Mouse (Mus musculus) forebrain, postnatal 0 days (tissue): ENCODE measurements around the gene Slc35e4. TPM values are rescaled to one million over a fixed set of nuclear protein-coding genes. Genes with fewer than 3 reads are reported as not detected.

Source experiments
- ATAC-seq: fragments of 200-750 bp; cut with Nextera tagmentation; 2 replicates; pipeline ENCODE4 v1.8.0; 2017; ENCODE audit warnings: mild to moderate bottlenecking, moderate library complexity
- DNase-seq: peaks from one replicate; pipeline ENCODE4 v3.0.0-alpha.2; 2015
- H3K27ac ChIP-seq: fragments of 300-500 bp; sonication (generic); 2 replicates; pipeline ENCODE4 v1.5.1; 2014; ENCODE audit warnings: low read depth, mild to moderate bottlenecking, antibody characterized with exemption, low read length, moderate library complexity, mixed read lengths
- H3K27me3 ChIP-seq: fragments of 300-500 bp; sonication (generic); 2 replicates; pipeline ENCODE4 v1.6.1; 2014; ENCODE audit warnings: mild to moderate bottlenecking, low read length, mixed read lengths; ENCODE audit not compliant: insufficient read depth
- H3K36me3 ChIP-seq: fragments of 300-500 bp; sonication (generic); 2 replicates; pipeline ENCODE4 v1.6.1; 2014; ENCODE audit warnings: mild to moderate bottlenecking, moderate library complexity; ENCODE audit not compliant: insufficient read depth
- H3K4me1 ChIP-seq: fragments of 300-500 bp; sonication (generic); 2 replicates; pipeline ENCODE4 v1.6.1; 2014; ENCODE audit warnings: antibody characterized with exemption; ENCODE audit not compliant: insufficient read depth
- H3K4me2 ChIP-seq: fragments of 300-500 bp; sonication (generic); 2 replicates; pipeline ENCODE4 v1.6.1; 2014; ENCODE audit warnings: low read depth, mild to moderate bottlenecking, moderate library complexity
- H3K4me3 ChIP-seq: fragments of 300-500 bp; sonication (generic); 2 replicates; pipeline ENCODE4 v1.5.1; 2014; ENCODE audit warnings: low read depth, low read length, mixed read lengths
- H3K9ac ChIP-seq: fragments of 300-500 bp; sonication (generic); 2 replicates; pipeline ENCODE4 v1.6.1; 2014; ENCODE audit warnings: mild to moderate bottlenecking
- H3K9me3 ChIP-seq: fragments of 300-500 bp; sonication (generic); 2 replicates; pipeline ENCODE4 v1.6.1; 2016; ENCODE audit warnings: low read length
- CTCF ChIP-seq: sonication (generic); IDR thresholded peaks from 2 replicates; pipeline ENCODE4 v1.5.1; 2016; ENCODE audit warnings: antibody characterized with exemption, control low read depth, low read depth
- WGBS: fragments of 180-500 bp; shearing (Covaris S2); extraction: QIAGEN DNeasy Blood & Tissue Kit; methylation state at CpG from one replicate; pipeline ENCODE4 v1.1.7; 2014; 5-methylcytosine and 5-hydroxymethylcytosine counted together
- polyA plus RNA-seq: library from polyadenylated mRNA; unstranded; fragments of >200 nt; fragmentation: Nextera tagmentation; extraction: Ambion mirVana; gene quantifications from 2 replicates; pipeline ENCODE4 v1.2.1, GENCODE M21; 2015
- total RNA-seq: library from RNA; depleted of rRNA; stranded (reverse); fragments of >200 nt; gene quantifications from 2 replicates; pipeline ENCODE4 v1.2.3, GENCODE M21; 2014

Gene Slc35e4
- total and polyA plus RNA-seq, 2 experiments from 2014 or later: 26.5 to 43.7 TPM

GRCm38 (mm10) chr11:3895458-3895857 is 19.0 kb downstream of the Slc35e4 start:
- Histone ChIP-seq H3K4me2 (peak overlapping the region; percentile 88), H3K27ac (peak overlapping the region; percentile 82), H3K4me3 (peak overlapping the region; percentile 52), H3K27me3 (no peaks in the 10 kb centered on the region), H3K36me3 (peaks cover 9% of the 10 kb centered on the region; the same call in 1 of the 2 replicates), H3K9ac (peak overlapping the region; percentile 68), H3K4me1 (peaks cover 8% of the 10 kb centered on the region), H3K9me3 (no peaks in the 10 kb centered on the region)
- no peak for DNase-seq
- TF ChIP-seq CTCF: no peak
- ATAC-seq: no peak; the same call in 1 of the 2 replicates
- 4% methylated on average over 10 of the region's 10 CpGs for WGBS

- DNase-seq: peak; percentile 97
- TF ChIP-seq CTCF: no peak
- WGBS: 2% methylated on average over 46 of the region's 46 CpGs
Measured at GRCm38 (mm10) chr11:3894406-3895281, 19.8 kb downstream of the Slc35e4 start, which contains the start of the genes 4921536K21Rik and Dusp18. TSS of gene 4921536K21Rik (minus strand) at chr11:3895098. TSS of gene Dusp18 (plus strand) at chr11:3895240.

DNA sequence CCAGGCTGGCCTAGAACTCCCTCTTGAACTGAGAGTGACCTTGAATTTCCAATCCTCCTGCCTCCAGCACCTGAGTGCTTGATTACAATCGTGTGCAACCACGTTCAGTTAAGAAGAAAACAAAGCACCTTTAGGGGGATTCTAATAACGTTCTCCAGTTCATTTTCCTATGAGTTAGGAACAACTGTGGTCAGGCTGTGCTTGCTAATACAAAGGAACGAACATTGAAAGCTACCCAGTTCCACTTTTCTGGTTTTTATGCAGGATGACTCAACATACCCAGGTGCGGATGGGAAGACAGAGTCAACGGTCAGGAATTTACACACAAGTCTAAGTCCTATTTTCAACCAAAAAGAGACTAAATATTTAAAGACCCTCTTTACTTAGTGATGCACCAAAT is 20.5 kb downstream of the Slc35e4 start:
- no peak overlapping the region; the same call in 1 of the 2 replicates for H3K27ac ChIP-seq
- no peak overlapping the region for H3K9ac ChIP-seq
- H3K27me3 ChIP-seq: no peaks in the 10 kb centered on the region
- H3K4me1 ChIP-seq: peaks cover 8% of the 10 kb centered on the region
- ATAC-seq (no peak), DNase-seq (no peak)
- H3K4me3 ChIP-seq: no peak overlapping the region; the same call in 1 of the 2 replicates
- TF ChIP-seq CTCF: no peak
- H3K36me3 ChIP-seq: peaks cover 9% of the 10 kb centered on the region; the same call in 1 of the 2 replicates
- WGBS: 80% methylated on average over 6 of the region's 6 CpGs
- peak overlapping the region; percentile 88 for H3K4me2 ChIP-seq
- H3K9me3 ChIP-seq: no peaks in the 10 kb centered on the region

More at GRCm38 (mm10) chr11:3894406-3895281, 19.8 kb downstream of the Slc35e4 start, which contains the start of the genes 4921536K21Rik and Dusp18:
- Histone ChIP-seq H3K27me3 (no peaks in the 10 kb centered on the region), H3K9me3 (no peaks in the 10 kb centered on the region), H3K4me2 (peak within 1 kb of the TSS; percentile 88), H3K4me3 (peak within 1 kb of the TSS; percentile 52), H3K4me1 (peaks cover 8% of the 10 kb centered on the region), H3K27ac (peak within 1 kb of the TSS; percentile 82), H3K9ac (peak within 1 kb of the TSS; percentile 68), H3K36me3 (peaks cover 9% of the 10 kb centered on the region; the same call in 1 of the 2 replicates)
- ATAC-seq: peak; percentile 99

- TF ChIP-seq CTCF: no peak
- Histone ChIP-seq H3K4me3 (no peak overlapping the region), H3K4me1 (no peaks in the 10 kb centered on the region), H3K4me2 (no peak overlapping the region), H3K27me3 (no peaks in the 10 kb centered on the region), H3K27ac (no peak overlapping the region), H3K9me3 (no peaks in the 10 kb centered on the region), H3K9ac (no peak overlapping the region), H3K36me3 (no peaks in the 10 kb centered on the region)
- DNase-seq (no peak), ATAC-seq (no peak)
- WGBS: 67% methylated on average over 5 of the region's 5 CpGs
Measured at GRCm38 (mm10) chr11:3887331-3887730, 27.1 kb downstream of the Slc35e4 start.

DNA sequence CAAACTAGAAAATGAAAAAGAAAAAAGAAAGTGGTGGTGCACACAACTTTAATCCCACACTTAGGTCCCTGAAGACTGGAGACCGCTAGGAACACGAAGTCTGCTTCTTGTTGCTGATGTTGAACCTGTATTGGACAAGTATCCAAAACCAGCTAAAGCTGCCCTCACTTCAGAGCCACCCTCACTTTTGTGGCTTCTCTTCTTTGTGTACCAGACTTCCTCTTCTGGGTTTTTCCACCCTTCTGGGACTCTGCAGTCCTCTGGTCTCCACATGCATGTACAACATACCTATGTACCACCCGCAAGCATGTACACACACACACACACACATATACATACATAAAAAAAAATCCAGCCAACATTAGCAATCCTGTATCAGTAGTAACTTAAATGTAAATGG is 30.8 kb downstream of the Slc35e4 start:
- Histone ChIP-seq H3K9me3 (no peaks in the 10 kb centered on the region), H3K4me1 (no peaks in the 10 kb centered on the region), H3K27ac (no peak overlapping the region), H3K9ac (no peak overlapping the region), H3K4me2 (no peak overlapping the region), H3K36me3 (no peaks in the 10 kb centered on the region), H3K4me3 (no peak overlapping the region), H3K27me3 (no peaks in the 10 kb centered on the region)
- TF ChIP-seq CTCF: no peak
- 87% methylated on average over 3 of the region's 3 CpGs for WGBS
- DNase-seq (no peak), ATAC-seq (no peak)

- no peaks in the 10 kb centered on the region for H3K36me3 ChIP-seq
- H3K4me1 ChIP-seq: no peaks in the 10 kb centered on the region
- no peaks in the 10 kb centered on the region for H3K9me3 ChIP-seq
- TF ChIP-seq CTCF: peak; percentile 78
- 40% methylated on average over 2 of the region's 2 CpGs for WGBS
- no peak overlapping the region for H3K27ac ChIP-seq
- no peak overlapping the region for H3K4me2 ChIP-seq
- DNase-seq (peak; percentile 69), ATAC-seq (peak; percentile 71)
- no peaks in the 10 kb centered on the region for H3K27me3 ChIP-seq
- no peak overlapping the region for H3K9ac ChIP-seq
- H3K4me3 ChIP-seq: no peak overlapping the region
Measured at GRCm38 (mm10) chr11:3879836-3880235, 34.6 kb downstream of the Slc35e4 start.

GRCm38 (mm10) chr11:3878660-3879059 is 35.8 kb downstream of the Slc35e4 start:
- TF ChIP-seq CTCF: no peak
- Histone ChIP-seq H3K36me3 (no peaks in the 10 kb centered on the region), H3K9ac (no peak overlapping the region), H3K9me3 (no peaks in the 10 kb centered on the region), H3K27me3 (no peaks in the 10 kb centered on the region), H3K4me2 (no peak overlapping the region), H3K27ac (no peak overlapping the region), H3K4me3 (no peak overlapping the region), H3K4me1 (no peaks in the 10 kb centered on the region)
- WGBS: 79% methylated on average over 7 of the region's 7 CpGs
- DNase-seq (no peak), ATAC-seq (no peak)
